Mouse (Mus musculus) myocyte (in vitro differentiated cells): ENCODE results near the gene Snf8.

Source experiments
- CEBPB ChIP-seq: IDR thresholded peaks from 2 replicates; pipeline ENCODE4 v1.6.1; 2011; ENCODE audit warnings: mild to moderate bottlenecking, moderate library complexity; ENCODE audit not compliant: poor library complexity, insufficient read depth, severe bottlenecking
- E2F4 ChIP-seq: IDR thresholded peaks from one replicate; pipeline ENCODE4 v1.6.1; 2011; ENCODE audit warnings: mild to moderate bottlenecking, control low read depth, moderate library complexity; ENCODE audit not compliant: insufficient read depth
- MAX ChIP-seq: IDR thresholded peaks from one replicate; pipeline ENCODE4 v1.6.1; 2011; ENCODE audit warnings: low read depth, mild to moderate bottlenecking, control low read depth
- MYOD1 ChIP-seq, 3 experiments: IDR thresholded peaks; one replicate each; pipeline ENCODE4 v1.6.1; 2011; ENCODE audit warnings: control low read depth in 2 of 3, low read depth in 2 of 3, mild to moderate bottlenecking in 2 of 3, moderate library complexity in 1 of 3; ENCODE audit not compliant: insufficient read length in 2 of 3, control insufficient read depth in 1 of 3
- MYOG ChIP-seq, 3 experiments: IDR thresholded peaks; one replicate each; pipeline ENCODE4 v1.6.1; 2011; ENCODE audit warnings: control low read depth in 2 of 3, low read depth in 2 of 3, mild to moderate bottlenecking in 2 of 3; ENCODE audit not compliant: insufficient read length in 2 of 3, control insufficient read depth in 1 of 3, insufficient read depth in 1 of 3
- POLR2A ChIP-seq: IDR thresholded peaks from one replicate; pipeline ENCODE4 v1.6.1; 2011; ENCODE audit warnings: low read depth, mild to moderate bottlenecking, control low read depth, moderate library complexity; ENCODE audit not compliant: insufficient read length
- POLR2AphosphoS2 ChIP-seq: IDR thresholded peaks from one replicate; pipeline ENCODE4 v1.6.1; 2011; ENCODE audit warnings: low read depth, control low read depth; ENCODE audit not compliant: insufficient read length
- REST ChIP-seq: IDR thresholded peaks from one replicate; pipeline ENCODE4 v1.6.1; 2011; ENCODE audit warnings: mild to moderate bottlenecking, control low read depth, moderate library complexity; ENCODE audit not compliant: insufficient read depth, insufficient read length
- SRF ChIP-seq: IDR thresholded peaks from one replicate; pipeline ENCODE4 v1.6.1; 2011; ENCODE audit warnings: low read depth; ENCODE audit not compliant: control insufficient read depth, insufficient read length
- TCF12 ChIP-seq: IDR thresholded peaks from one replicate; pipeline ENCODE4 v1.6.1; 2011; ENCODE audit warnings: mild to moderate bottlenecking, control low read depth; ENCODE audit not compliant: poor library complexity, insufficient read depth, severe bottlenecking
- TCF3 ChIP-seq: IDR thresholded peaks from one replicate; pipeline ENCODE4 v1.6.1; 2011; ENCODE audit warnings: low read depth, control low read depth; ENCODE audit not compliant: insufficient read length
- USF1 ChIP-seq: IDR thresholded peaks from one replicate; pipeline ENCODE4 v1.6.1; 2011; ENCODE audit warnings: low read depth, mild to moderate bottlenecking, control low read depth, moderate library complexity

- TF ChIP-seq MYOD1 (IDR thresholded peaks at IDR 0.05; ENCODE audit: control insufficient read depth in 1 of 3, insufficient read length in 2 of 3, low read depth in 2 of 3) (no peak), POLR2A (no peak), E2F4 (no peak), USF1 (no peak), MAX (no peak), POLR2AphosphoS2 (no peak), TCF12 (no peak), CEBPB (no peak), REST (no peak), TCF3 (no peak), MYOG (IDR thresholded peaks at IDR 0.05; ENCODE audit: control insufficient read depth in 1 of 3, insufficient read depth in 1 of 3, insufficient read length in 2 of 3, low read depth in 2 of 3) (no peak), SRF (no peak)
These were observed 448 bp downstream of the Snf8 start for GRCm38 (mm10) chr11:96035133-96035532.
